Mouse (Mus musculus) gastrocnemius, adult 8-10 months (tissue): ENCODE data around the gene Cel. TPM values are rescaled to one million over a fixed set of nuclear protein-coding genes. Genes with fewer than 3 reads are reported as not detected.

ENCODE experiments used
- DNase-seq, 2 experiments: peaks; one replicate each; pipeline ENCODE4 v3.0.0; 2022; ENCODE audit warnings: low spot score in 2 of 2
- total RNA-seq, 4 experiments: library from RNA; stranded (reverse); gene quantifications; 2 replicates each; pipeline ENCODE4 v1.2.4; 2022

Cel gene
- total RNA-seq, 4 experiments from 2014 or later, result not detected

DNA sequence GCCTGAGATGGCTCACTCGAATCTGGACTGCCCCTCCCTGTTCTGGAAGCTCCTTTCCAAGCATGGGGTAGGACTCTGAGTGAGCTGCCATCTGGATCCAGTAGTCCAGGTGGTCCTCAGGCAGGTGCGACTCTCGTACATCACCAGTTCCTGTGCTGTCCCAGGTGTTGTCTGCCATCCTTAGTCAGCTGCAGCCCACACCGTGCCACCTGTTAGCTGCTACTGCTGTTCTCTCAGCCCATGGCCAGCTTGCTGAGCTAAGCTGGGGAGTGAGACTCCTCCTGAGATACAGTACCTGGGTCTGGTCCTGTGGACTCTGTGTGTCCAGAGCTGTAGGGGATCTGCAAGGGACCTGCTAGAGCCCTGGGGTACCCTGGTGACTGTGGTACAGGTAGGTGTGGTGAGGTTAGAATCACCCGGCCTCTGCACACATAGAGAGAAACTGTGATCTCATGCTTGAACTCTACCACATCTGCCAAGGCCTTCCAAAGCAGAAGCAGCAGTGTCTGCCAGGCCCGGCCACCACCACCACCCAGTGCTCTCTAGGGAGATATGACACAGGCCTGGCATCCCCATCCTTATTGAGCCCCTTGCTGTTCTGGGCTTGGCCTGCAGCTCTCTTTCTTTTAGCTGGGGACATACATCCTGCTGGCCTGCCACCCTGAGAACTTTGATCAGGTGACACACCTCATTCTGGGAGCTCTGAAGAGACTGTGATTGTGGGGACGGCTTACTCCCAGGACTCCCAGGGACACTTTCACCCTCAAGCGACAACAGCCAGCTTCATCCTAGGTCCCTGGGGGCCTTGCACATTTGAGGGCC, 25.0 kb downstream of the Cel start:
- no peak for DNase-seq

DNA sequence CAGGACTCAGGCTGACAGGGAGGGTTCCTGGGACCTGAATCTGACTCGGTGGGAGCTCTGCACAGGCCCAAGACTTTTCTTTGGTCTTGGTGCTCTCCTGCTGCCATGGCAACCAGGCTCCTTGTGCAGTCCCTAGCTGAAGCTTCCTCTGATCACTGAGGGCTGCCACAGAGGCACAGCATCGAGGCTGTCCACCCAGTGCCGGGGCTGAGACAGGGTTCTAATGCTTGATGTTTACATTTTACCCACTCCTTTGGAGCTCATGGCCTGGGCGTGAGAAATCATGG, 25.6 kb downstream of the Cel start:
- DNase-seq, result no peak

GRCm38 (mm10) chr2:28536766-28537633, 26.2 kb downstream of the Cel start:
- no peak for DNase-seq

DNA sequence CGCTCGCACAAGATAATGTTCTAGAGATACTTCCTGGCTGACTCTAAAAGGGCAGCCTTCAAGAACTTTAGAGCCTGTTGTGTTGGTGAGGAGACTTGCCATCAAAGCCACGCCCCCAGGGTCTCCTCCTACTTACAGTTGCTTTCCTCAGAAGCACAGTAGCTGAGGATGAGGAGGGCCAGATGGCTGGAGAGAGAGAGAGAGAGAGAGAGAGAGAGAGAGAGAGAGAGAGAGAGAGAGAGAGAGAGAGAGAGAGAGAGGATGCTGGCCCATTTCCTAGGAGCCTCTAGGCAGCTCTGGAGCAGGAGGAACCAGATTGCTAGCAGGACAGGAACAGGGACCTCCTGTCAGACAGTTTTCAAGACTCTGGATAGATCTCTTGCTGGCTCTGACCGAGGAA, 27.0 kb downstream of the Cel start:
- DNase-seq, result no peak

- DNase-seq, result no peak
Measured at GRCm38 (mm10) chr2:28535650-28536049, 27.6 kb downstream of the Cel start.

GRCm38 (mm10) chr2:28535263-28535540, 28.0 kb downstream of the Cel start:
- DNase-seq, result no peak

DNA sequence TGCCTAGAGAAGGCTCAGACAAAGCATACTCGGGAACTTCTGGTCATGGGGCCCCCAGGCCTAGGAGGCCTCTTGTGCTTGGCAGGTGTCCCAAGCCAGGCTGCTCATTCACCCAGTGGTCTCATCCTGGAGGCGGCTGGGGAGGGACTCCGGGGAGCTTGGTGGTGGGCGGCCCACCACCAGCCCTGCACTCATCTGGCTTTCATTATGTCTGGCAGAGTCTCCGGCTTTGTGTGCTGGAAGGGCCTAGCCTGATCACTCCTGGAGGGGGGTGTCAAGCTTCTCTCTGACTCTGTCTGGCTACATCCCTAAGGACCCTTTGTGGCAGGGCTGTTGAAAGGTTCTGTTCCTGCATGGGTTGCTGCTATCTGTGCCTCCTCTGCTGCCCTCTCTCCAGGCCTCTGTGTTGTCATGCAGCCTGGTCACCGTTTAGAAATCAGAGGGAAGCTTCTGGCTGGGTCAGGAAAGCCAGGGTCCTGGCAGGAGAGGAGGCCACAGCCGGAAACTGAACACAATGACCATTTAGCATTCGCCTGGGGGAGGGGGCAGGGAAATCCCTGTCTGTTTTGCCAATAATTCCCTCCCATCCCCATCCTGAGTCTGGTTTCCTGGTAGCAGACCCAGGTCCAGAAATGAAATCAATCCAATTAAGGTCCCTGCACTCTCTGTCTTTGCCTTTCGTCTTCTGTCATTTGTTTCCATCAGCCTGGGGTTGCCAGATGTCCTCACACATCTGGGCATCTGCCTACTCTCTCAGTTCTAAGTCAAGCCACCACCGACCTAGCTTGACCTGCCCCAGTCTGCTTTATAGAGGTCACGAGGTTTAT, 28.6 kb downstream of the Cel start:
- no peak for DNase-seq

DNA sequence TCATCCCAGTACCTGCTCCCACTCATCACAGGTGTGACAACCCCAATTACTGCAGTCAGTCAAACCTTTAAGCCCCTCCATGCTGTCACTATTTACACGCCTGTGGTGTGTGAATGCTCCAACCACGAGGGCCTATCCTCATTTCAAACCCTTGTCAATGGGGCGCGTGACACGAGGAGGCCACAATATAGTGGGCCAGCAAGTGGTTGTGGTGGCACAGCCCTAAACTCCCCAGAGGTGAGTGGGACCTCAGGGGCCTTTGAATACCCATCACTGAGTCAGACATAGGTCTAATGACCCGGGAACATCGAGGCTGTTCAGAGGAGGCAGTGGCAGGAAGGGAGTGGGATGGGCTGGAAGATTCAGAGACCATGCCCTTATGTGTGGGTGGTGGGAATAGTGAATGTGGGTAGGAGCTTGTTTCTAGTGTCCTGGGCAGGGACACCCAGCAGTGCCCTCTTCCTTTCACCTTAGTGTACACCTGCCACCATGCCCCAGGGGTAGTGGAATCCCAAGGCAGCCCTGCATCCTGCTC, 29.2 kb downstream of the Cel start:
- DNase-seq, result no peak

DNA sequence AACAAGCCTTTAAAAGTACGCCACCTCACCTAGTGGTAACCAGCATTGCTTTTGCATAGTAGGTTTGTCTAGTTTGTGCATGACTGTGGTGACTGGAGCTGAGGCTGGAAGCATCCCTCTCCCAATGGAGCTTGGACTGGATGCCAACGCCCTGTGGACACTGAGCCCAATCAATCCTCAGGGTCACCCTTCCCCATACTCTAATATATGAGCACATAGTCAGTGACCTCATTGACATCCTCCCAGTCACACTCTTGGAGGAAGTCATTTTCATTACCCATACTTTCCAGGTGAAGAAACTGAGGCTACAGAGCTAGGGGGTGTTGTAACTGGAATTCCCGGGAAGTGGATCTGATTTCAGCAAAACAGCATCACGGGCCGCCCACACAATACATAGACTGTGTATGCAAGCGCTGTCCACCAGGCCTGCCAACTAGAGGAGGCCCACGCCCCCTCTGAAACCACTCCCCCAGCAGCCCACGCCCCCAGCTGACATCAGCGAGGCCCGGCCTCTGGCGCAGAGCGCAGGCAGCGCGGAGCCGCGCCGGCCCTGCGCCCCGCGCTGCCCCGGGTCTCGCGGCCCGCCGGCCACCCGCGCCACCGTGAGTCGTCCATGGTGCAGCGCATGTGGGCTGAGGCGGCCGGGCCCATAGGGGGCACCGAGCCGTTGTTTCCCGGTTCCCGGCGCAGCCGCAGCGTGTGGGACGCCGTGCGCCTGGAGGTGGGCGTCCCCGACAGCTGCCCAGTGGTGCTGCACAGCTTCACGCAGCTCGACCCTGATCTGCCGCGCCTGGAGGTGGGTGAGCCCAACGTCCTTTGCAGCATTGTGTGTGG, 30.0 kb downstream of the Cel start:
- DNase-seq, result peak; percentile 84 to 85

DNA sequence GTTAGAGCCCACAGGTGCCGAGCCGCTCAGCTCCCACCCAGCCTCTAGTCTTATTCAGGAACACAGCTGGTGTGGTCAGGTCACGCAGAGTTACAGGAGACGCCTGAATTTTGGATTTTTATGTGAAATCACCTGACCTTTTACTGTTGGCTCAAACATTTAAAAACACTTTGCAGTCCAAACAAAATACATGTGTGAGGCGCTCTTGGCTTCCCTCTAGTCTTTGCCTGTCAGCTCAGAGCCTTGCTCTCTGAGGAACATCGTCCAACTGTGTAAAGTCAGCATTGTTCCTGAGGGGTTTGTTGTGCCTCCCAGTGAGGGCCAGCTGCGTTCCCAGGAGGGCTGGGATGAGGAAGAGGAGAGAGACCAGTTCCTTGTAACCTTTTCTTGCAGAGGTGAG, 32.9 kb downstream of the Cel start:
- no peak for DNase-seq

DNA sequence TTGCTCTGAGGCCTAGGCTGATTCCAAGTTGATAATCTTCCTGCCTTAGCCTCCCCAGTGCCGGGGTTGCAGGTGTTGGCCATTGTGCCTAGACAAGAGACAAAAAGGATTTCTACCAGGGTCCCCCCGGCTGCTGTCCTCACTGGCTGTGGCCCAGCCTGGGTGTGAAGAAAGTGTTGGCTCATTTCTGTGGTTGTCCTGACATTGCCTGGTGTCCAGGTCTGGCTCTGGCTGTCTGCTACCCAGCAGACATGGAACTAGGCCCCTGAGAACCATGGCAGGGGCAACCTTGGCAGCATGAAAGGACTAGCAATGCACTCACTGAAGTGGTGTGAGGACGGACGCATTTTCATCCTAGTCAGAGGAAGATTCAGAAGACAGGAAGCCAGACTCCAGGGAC, 33.3 kb downstream of the Cel start:
- no peak for DNase-seq

DNA sequence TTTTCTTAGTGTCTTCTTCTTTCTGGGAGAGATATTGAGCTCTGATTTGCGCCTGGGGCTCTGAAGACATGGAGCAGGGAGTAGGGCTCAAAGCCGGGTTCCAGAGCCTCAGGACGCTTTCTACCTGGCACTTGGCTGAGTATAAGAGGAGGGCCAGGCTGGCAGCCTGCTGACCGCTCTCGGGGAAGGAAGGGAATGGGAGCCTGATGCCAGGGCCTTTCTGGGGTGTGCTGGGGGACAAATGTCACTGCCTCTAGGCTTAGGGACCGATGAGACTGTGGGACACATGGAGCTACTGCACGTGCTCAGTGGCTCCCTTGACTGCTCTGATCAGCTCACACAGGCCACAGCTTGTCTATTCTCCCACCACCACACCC, 34.9 kb downstream of the Cel start:
- DNase-seq, result no peak

DNA sequence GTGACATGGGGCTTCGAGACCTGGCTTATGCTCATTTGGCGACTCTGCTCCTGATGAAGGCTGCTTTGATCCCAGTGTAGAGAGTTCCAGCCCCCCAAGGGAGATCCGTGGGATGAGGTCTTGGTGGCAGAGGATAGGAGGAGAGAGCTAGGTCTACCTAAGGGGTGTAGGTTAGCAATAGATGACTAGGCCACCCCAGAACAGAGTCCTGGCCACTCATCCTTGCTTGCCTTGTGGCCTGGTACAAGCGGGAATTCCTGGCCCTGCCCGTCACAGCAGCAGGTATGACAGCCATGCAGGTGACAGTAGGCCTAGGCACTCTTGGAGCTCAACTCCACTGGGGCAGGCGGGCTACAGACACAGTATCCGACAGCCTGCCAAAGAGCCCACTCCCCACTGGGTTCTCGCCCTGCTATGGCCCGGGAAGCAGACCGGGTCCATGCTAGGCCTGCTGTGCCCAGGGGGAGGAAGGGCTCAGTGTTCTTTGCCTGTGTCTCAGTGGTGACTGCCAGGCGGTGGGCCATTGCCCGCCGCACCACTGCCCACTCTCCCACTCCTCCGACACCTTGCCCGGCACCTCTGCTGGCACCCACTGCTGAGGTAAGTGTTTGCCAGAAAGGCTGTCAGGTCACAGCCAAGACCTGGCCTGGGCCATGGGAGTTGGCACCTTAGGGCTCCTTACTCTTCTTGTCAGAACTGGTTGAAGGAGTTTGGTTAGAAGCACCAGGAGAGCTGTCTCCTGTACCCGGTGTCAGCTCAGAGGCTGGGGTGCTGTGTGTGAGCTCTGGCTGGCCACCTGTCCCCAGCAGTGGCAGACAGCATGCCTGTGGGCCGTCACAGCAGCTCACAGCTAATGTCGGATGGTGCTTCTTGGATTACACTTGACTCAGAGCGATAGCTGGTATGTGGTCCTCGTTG, 35.5 kb downstream of the Cel start:
- no peak for DNase-seq

DNA sequence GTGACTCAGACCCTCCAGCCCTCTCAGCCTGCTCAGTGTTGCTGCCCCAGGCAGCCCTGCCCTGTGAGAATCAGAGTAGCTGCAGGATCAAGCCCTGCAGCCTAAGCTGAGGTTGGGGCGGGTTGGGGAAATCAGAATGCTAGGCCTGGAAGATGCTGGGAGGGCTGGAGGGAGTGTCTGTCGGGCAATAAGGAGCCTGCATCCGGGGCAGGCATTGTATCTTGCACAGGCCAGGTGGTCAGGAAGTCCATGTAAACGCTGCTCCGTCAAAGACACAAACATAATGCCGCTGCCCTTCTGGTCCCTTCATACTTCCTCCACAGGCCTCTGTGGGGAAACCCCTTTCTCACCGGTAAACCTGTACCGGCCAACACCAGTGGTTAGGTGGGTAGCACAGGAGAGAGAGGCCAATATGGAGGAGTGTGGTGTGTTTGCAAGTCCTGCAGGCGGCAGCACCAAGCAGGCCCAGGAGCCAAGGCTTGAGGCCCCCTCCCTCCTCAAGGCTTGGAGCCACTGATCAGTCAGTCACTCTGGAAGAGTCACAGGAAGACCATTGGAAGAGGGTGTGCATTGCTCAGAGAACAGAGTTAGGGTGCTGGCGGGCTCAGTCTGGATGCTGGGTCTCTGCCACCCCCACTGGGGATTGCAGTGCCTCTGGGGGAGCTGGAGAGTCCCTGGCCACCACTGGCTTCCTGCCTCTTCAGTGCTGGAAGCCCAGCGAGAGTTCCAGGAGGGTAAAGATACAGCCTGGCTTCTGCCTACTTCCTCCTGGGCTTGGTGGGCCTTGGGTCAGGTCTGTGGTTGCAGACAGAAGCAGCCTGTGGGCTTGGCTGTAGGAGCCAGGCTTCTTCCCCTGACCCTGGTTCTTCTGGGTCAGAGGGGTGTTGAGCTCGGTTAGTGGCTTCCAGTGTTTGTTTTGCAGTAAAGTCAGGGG, 37.0 kb downstream of the Cel start:
- no peak for DNase-seq

DNA sequence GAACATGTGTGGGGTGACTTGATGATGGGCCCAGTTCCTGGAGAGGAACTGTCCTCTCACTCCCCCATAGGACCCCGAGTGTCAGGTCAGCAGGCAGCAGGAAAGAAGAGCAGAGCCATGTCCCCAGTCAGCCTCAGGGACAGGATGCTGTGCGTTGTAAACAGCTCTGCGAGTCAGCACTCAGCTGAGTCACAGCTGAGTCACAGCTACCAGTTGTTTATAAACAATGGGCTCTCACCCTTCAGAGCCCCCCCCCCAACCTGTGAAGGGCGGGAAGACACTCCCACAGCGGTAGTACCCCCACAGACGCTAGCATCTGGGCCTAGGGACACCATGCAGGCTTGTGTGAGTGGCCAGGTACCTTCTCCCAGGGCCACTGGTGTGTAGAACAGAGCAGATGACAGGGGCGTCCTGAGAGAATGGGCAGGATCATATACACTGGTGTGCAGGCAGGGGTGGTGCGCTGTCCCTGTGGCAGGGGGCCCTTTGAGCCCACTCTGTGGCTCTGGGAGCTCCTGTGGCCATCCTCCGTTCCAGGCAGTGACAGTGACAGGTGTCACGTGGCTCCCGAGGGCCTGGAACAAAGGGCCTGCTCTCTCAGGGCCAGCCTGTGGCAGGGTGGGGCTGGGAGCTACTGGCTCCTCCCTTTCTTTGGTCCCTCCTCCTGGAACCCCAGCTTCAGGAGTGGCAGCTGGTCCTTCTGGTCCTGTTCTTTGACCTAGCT, 37.8 kb downstream of the Cel start:
- DNase-seq, result peak; percentile 64 to 70

GRCm38 (mm10) chr2:28524406-28524805, 38.8 kb downstream of the Cel start:
- no peak for DNase-seq

GRCm38 (mm10) chr2:28523643-28524117, 39.5 kb downstream of the Cel start:
- peak; percentile 78 to 83 for DNase-seq

DNA sequence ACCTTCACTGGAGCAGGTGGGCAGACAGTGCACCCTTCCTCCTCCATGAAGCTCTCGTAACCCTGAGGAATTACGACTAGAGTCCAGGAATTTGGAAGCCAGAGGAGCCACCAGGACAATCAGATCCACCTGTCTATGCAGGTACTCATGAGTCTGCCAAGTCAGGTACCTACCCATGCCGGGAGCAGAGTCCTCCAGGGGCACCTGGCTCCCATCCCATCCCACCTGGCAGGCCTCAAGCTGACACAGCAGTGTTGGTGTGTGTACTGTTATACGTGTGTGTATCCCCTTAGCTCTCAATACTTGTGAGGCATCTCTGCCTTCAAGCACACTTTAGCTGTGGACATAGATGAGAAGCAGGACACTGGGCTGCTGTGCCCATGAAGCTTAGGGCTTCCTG, 41.0 kb downstream of the Cel start:
- DNase-seq, result no peak
